Mouse (Mus musculus) cerebellum, adult 2 months (tissue): ENCODE results near the gene Slc12a7.

Experiments
- CTCF ChIP-seq: fragments of 200-500 bp; IDR thresholded peaks from 2 replicates; pipeline ENCODE4 v1.5.1; 2011; ENCODE audit warnings: low read depth, mild to moderate bottlenecking, control low read depth, low read length, moderate library complexity, borderline replicate concordance; ENCODE audit not compliant: insufficient read depth
- POLR2A ChIP-seq: fragments of 200-500 bp; IDR thresholded peaks from 2 replicates; pipeline ENCODE4 v1.6.1; 2011; ENCODE audit warnings: low read length, control low read depth, borderline replicate concordance; ENCODE audit not compliant: insufficient read depth

DNA sequence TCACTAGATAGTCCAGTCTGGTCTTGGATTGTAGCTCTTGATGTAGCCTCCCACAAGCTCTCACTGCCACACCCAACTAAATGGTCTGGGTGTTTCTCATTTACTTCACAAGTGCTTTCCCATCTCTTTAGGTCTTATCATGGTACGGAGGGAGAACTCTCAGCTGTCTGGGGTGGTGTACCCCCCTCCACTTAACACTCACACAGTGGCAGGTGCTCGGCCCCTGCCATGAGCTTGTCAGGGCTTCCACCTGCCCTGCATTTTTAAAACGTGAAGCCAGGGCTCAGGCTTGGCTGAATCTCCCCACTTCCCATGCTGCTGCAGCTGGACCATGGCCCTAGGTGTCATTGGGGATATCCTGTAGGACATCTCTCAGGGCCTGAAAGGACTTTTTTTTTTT is 86.0 kb downstream of the Slc12a7 start:
- no peak for TF ChIP-seq CTCF
- no peak for TF ChIP-seq POLR2A
